Mouse (Mus musculus): ENCODE results near the gene Slc5a4a. TPM values are rescaled to one million over a fixed set of nuclear protein-coding genes. Genes with fewer than 3 reads are reported as not detected.

Gene Slc5a4a
- not detected in 2 replicates for polyA plus RNA-seq (2012; rRNA removed)

GRCm38 (mm10) chr10:76147278-76147677 lies at the start of gene Slc5a4a:
TSS of gene Slc5a4a (plus strand) at chr10:76147451.
- no peaks in the 10 kb centered on the region for H3K27me3 ChIP-seq (ENCODE audit: control insufficient read depth, insufficient read depth, low read length)
- no peak for DNase-seq
- 90% methylated on average over 5 of the region's 5 CpGs for WGBS
- H3K27ac ChIP-seq (ENCODE audit: insufficient read depth, low read length), result no peak within 1 kb of the TSS
- no peaks in the 10 kb centered on the region for H3K4me1 ChIP-seq (ENCODE audit: control insufficient read depth, insufficient read depth, low read length)
- TF ChIP-seq POLR2A (IDR thresholded peaks at IDR 0.05; ENCODE audit: borderline replicate concordance, insufficient read depth, low read length) (no peak), CTCF (IDR thresholded peaks at IDR 0.05; ENCODE audit: borderline replicate concordance, insufficient read depth, low read depth, low read length) (no peak)
- H3K4me3 ChIP-seq (replicated peaks; ENCODE audit: insufficient read depth, low read depth, low read length), result no peak within 1 kb of the TSS

GRCm38 (mm10) chr10:76110861-76111260 lies 36.4 kb upstream of the Slc5a4a start, which contains the start of gene Slc5a4b:
TSS of gene Slc5a4b (minus strand) at chr10:76110961.
- TF ChIP-seq CTCF (IDR thresholded peaks at IDR 0.05; ENCODE audit: borderline replicate concordance, insufficient read depth, low read depth, low read length) (no peak), POLR2A (IDR thresholded peaks at IDR 0.05; ENCODE audit: borderline replicate concordance, insufficient read depth, low read length) (no peak)
- 91% methylated on average over 4 of the region's 4 CpGs for WGBS
- Histone ChIP-seq H3K4me1 (ENCODE audit: control insufficient read depth, insufficient read depth, low read length) (no peaks in the 10 kb centered on the region), H3K27ac (ENCODE audit: insufficient read depth, low read length) (no peak within 1 kb of the TSS), H3K27me3 (ENCODE audit: control insufficient read depth, insufficient read depth, low read length) (no peaks in the 10 kb centered on the region), H3K4me3 (replicated peaks; ENCODE audit: insufficient read depth, low read depth, low read length) (no peak within 1 kb of the TSS)
- DNase-seq, result no peak

GRCm38 (mm10) chr10:76117966-76118365 lies 29.3 kb upstream of the Slc5a4a start:
- Histone ChIP-seq H3K4me1 (ENCODE audit: control insufficient read depth, insufficient read depth, low read length) (no peaks in the 10 kb centered on the region), H3K4me3 (replicated peaks; ENCODE audit: insufficient read depth, low read depth, low read length) (no peak overlapping the region), H3K27me3 (ENCODE audit: control insufficient read depth, insufficient read depth, low read length) (no peaks in the 10 kb centered on the region), H3K27ac (ENCODE audit: insufficient read depth, low read length) (no peak overlapping the region)
- peak; percentile 28 to 35 for DNase-seq
- WGBS, result 23% methylated on average over 5 of the region's 5 CpGs
- TF ChIP-seq CTCF (IDR thresholded peaks at IDR 0.05; ENCODE audit: borderline replicate concordance, insufficient read depth, low read depth, low read length) (peak; percentile 29; the same call in 1 of the 2 replicates), POLR2A (IDR thresholded peaks at IDR 0.05; ENCODE audit: borderline replicate concordance, insufficient read depth, low read length) (no peak)

- 19% methylated on average over 1 of the region's 1 CpGs for WGBS
- Histone ChIP-seq H3K27ac (ENCODE audit: insufficient read depth, low read length) (no peak overlapping the region), H3K27me3 (ENCODE audit: control insufficient read depth, insufficient read depth, low read length) (no peaks in the 10 kb centered on the region), H3K4me1 (ENCODE audit: control insufficient read depth, insufficient read depth, low read length) (no peaks in the 10 kb centered on the region), H3K4me3 (replicated peaks; ENCODE audit: insufficient read depth, low read depth, low read length) (no peak overlapping the region)
- TF ChIP-seq CTCF (IDR thresholded peaks at IDR 0.05; ENCODE audit: borderline replicate concordance, insufficient read depth, low read depth, low read length) (no peak), POLR2A (IDR thresholded peaks at IDR 0.05; ENCODE audit: borderline replicate concordance, insufficient read depth, low read length) (no peak)
- DNase-seq, result no peak
Observed at GRCm38 (mm10) chr10:76118741-76119140, 28.5 kb upstream of the Slc5a4a start.

GRCm38 (mm10) chr10:76120124-76120711 lies 27.0 kb upstream of the Slc5a4a start:
- Histone ChIP-seq H3K27ac (ENCODE audit: insufficient read depth, low read length) (no peak overlapping the region), H3K27me3 (ENCODE audit: control insufficient read depth, insufficient read depth, low read length) (no peaks in the 10 kb centered on the region), H3K4me1 (ENCODE audit: control insufficient read depth, insufficient read depth, low read length) (no peaks in the 10 kb centered on the region), H3K4me3 (replicated peaks; ENCODE audit: insufficient read depth, low read depth, low read length) (no peak overlapping the region)
- 27% methylated on average over 4 of the region's 4 CpGs for WGBS
- no peak for DNase-seq
- TF ChIP-seq CTCF (IDR thresholded peaks at IDR 0.05; ENCODE audit: borderline replicate concordance, insufficient read depth, low read depth, low read length), result no peak
- no peak for TF ChIP-seq POLR2A (IDR thresholded peaks at IDR 0.05; ENCODE audit: borderline replicate concordance, insufficient read depth, low read length)

GRCm38 (mm10) chr10:76121495-76121894 lies 25.8 kb upstream of the Slc5a4a start:
- no peak for DNase-seq
- H3K4me1 ChIP-seq (ENCODE audit: control insufficient read depth, insufficient read depth, low read length), result no peaks in the 10 kb centered on the region
- TF ChIP-seq POLR2A (IDR thresholded peaks at IDR 0.05; ENCODE audit: borderline replicate concordance, insufficient read depth, low read length) (no peak), CTCF (IDR thresholded peaks at IDR 0.05; ENCODE audit: borderline replicate concordance, insufficient read depth, low read depth, low read length) (no peak)

GRCm38 (mm10) chr10:76132506-76132905 lies 14.7 kb upstream of the Slc5a4a start:
- Histone ChIP-seq H3K27ac (ENCODE audit: insufficient read depth, low read length) (no peak overlapping the region), H3K4me1 (ENCODE audit: control insufficient read depth, insufficient read depth, low read length) (no peaks in the 10 kb centered on the region)
- DNase-seq, result no peak

More at GRCm38 (mm10) chr10:76121495-76121894, 25.8 kb upstream of the Slc5a4a start:
- WGBS, result 91% methylated on average over 5 of the region's 5 CpGs
- Histone ChIP-seq H3K27me3 (ENCODE audit: control insufficient read depth, insufficient read depth, low read length) (no peaks in the 10 kb centered on the region), H3K27ac (ENCODE audit: insufficient read depth, low read length) (no peak overlapping the region), H3K4me3 (replicated peaks; ENCODE audit: insufficient read depth, low read depth, low read length) (no peak overlapping the region)

GRCm38 (mm10) chr10:76136318-76136717 lies 10.9 kb upstream of the Slc5a4a start:
- Histone ChIP-seq H3K27ac (ENCODE audit: insufficient read depth, low read length) (no peak overlapping the region), H3K27me3 (ENCODE audit: control insufficient read depth, insufficient read depth, low read length) (no peaks in the 10 kb centered on the region), H3K4me1 (ENCODE audit: control insufficient read depth, insufficient read depth, low read length) (no peaks in the 10 kb centered on the region), H3K4me3 (replicated peaks; ENCODE audit: insufficient read depth, low read depth, low read length) (no peak overlapping the region)
- 76% methylated on average over 2 of the region's 2 CpGs for WGBS
- DNase-seq, result no peak
- TF ChIP-seq POLR2A (IDR thresholded peaks at IDR 0.05; ENCODE audit: borderline replicate concordance, insufficient read depth, low read length) (no peak), CTCF (IDR thresholded peaks at IDR 0.05; ENCODE audit: borderline replicate concordance, insufficient read depth, low read depth, low read length) (no peak)

More at GRCm38 (mm10) chr10:76132506-76132905, 14.7 kb upstream of the Slc5a4a start:
- TF ChIP-seq POLR2A (IDR thresholded peaks at IDR 0.05; ENCODE audit: borderline replicate concordance, insufficient read depth, low read length), result no peak
- TF ChIP-seq CTCF (IDR thresholded peaks at IDR 0.05; ENCODE audit: borderline replicate concordance, insufficient read depth, low read depth, low read length), result no peak
- Histone ChIP-seq H3K4me3 (replicated peaks; ENCODE audit: insufficient read depth, low read depth, low read length) (no peak overlapping the region), H3K27me3 (ENCODE audit: control insufficient read depth, insufficient read depth, low read length) (no peaks in the 10 kb centered on the region)
- WGBS, result 75% methylated on average over 4 of the region's 4 CpGs
